Mouse (Mus musculus): ENCODE results near the gene Eif4a1.

The Eif4a1 gene

GRCm38 (mm10) chr11:69699595-69699994, 27.4 kb upstream of the Eif4a1 start:
- DNase-seq (ENCODE audit: low read depth, low spot score), result no peak

DNA sequence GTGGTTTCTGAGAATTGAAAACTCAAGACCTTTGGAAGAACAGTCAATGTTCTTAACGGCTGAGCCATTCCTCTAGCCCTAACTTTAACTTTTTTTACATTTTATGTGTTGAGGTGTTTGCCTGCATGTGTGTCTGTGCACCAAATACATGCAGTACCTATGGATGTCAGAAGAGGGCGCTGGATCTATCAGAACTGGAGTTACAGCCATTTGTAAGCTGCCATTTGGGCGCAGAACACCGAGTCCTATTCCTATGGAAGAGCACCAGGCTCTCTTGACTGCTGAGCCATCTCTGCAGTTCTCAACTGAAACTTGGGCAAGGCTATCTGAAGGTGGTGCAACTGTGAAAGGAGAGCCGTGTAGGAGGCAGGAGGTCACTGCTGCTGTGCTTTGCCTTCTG, 26.4 kb upstream of the Eif4a1 start:
- no peak for DNase-seq (ENCODE audit: low read depth, low spot score)

DNA sequence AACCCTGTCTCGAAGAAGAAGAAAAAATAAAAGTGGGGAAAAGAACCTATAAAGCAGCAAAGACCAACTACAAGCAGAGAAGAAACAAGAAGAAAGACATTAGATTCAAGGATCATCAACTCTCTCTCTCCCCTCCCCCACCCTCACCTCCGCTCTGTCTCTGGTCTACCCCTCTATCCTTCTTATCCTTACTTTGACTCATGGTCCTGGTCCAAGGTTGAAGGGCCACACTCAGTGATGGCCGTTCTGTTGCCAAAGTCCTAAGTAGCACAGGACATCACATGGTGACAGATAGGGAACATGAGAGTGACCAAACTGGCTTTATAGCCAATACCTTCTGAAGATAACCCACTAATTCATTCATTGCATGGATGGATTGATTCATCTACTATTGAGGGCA, 25.2 kb upstream of the Eif4a1 start:
- DNase-seq (ENCODE audit: low read depth, low spot score), result no peak

DNA sequence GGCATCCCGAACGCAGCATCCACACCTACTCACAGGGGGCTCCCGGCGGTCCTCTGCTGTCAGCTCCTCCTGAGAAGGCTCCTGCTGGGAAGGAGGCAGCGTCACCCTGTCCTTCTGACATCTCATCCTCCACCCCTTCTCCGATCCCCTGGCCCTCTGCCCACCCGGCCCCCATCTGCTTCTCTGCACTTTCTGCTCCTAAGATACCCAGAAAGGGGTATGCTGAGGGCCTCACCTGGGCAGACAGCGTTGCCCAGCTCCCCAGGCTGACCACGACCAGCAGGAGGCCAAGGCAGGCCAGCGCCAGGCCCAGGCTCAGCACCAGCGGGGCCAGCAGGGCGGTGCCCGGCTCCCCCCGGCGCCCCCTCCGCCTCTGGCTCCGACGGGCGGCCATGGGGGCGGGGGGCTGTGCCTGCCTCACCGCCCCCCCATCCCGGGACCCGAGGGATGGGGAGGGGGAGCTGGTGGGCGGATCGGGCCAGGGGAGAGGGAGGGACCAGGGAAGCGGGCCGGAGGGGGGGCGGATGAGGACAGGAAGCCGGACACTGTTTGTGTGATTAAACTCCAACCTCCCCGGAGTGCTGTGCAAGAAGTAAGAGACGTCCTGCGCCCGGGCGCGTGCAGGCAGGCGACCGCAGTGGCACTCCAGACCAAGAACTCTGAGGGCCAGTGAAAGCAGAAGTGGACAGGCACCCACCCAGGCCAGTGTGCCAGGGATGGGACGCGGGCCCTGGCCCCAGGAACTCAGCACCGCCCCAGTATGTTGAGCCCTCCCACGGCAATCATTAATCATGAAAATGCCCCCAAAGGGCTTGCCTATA, 23.3 kb upstream of the Eif4a1 start, which contains the start of the genes Tnfsf12 and Tnfsfm13:
Gene Tnfsf12, minus strand, starts transcription at position 489 of the 821 bp plus-strand sequence.
Gene Tnfsfm13, minus strand, starts transcription at position 738 of the 821 bp plus-strand sequence.
- DNase-seq (ENCODE audit: low read depth, low spot score), result peak; percentile 48

GRCm38 (mm10) chr11:69695046-69695360, 22.8 kb upstream of the Eif4a1 start:
- DNase-seq (ENCODE audit: low read depth, low spot score), result no peak

DNA sequence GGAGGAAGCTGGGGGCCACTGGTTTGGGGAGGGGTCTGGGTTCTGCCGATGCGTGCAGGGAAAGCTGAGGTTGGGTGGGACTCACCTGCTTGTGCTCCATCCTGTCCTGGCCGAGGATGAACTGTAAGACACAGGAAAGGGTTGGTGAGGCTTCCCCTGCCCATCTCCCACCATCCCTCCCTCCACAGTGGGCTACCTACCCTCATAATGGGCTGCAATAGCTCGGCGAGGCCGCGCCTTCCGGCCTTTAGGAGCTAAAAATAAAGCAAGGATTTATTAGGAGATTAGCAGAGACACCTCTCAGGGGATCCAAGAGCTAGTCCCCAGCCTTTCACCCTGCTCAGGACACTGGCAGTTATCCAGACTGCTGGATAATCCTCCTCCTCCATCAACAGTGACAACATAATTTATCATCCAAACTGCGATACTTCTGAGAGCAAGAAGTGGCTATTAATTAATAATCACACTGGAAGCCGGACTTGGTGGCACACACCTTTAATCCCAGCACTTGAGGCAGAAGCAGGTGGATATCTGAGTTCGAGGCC, 21.3 kb upstream of the Eif4a1 start:
- no peak for DNase-seq (ENCODE audit: low read depth, low spot score)

DNA sequence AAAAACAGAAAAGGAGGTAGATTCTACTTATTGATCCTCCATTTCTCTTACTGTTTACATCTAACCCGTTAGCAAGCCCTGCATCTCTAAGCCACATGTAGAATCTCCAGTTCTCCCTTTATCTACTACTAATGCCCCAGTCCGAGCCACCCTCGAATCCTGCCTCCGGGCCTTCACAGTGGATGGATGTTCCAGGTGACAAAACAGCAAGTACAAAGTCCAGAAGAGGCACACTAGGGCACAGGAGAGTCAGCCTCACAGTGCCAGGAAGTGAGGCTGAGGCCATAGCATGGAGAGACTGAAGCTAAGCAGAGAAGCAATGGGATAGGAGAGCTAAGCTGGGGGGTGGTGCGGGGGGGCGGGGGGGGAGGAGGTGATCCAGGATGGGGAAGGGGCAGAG, 20.6 kb upstream of the Eif4a1 start:
- no peak for DNase-seq (ENCODE audit: low read depth, low spot score)

GRCm38 (mm10) chr11:69692196-69692811, 20.1 kb upstream of the Eif4a1 start:
- DNase-seq (ENCODE audit: low read depth, low spot score), result no peak

GRCm38 (mm10) chr11:69689891-69690290, 17.7 kb upstream of the Eif4a1 start:
- no peak for DNase-seq (ENCODE audit: low read depth, low spot score)

- no peak for DNase-seq (ENCODE audit: low read depth, low spot score)
These were observed 14.8 kb upstream of the Eif4a1 start for GRCm38 (mm10) chr11:69687061-69687460.

DNA sequence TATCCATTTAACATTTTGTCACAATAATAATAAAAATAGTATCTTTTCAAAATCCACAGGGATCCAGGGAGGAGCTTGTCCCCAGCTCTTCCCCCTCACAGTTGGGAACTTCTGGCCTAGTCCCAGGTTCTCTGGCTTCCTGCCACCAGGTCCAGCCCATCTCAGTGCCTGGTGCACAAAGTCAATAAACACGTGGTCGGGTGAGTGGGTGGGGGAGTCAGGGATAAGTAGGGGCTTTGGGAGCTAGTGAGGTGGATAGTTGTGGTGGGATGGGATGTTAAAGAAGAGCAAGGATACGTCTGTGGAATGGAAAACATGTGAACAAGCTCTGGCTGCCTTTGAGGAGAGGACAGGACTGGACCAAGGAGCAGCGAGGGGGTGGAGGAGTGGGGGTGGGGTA, 14.2 kb upstream of the Eif4a1 start:
- no peak for DNase-seq (ENCODE audit: low read depth, low spot score)

DNA sequence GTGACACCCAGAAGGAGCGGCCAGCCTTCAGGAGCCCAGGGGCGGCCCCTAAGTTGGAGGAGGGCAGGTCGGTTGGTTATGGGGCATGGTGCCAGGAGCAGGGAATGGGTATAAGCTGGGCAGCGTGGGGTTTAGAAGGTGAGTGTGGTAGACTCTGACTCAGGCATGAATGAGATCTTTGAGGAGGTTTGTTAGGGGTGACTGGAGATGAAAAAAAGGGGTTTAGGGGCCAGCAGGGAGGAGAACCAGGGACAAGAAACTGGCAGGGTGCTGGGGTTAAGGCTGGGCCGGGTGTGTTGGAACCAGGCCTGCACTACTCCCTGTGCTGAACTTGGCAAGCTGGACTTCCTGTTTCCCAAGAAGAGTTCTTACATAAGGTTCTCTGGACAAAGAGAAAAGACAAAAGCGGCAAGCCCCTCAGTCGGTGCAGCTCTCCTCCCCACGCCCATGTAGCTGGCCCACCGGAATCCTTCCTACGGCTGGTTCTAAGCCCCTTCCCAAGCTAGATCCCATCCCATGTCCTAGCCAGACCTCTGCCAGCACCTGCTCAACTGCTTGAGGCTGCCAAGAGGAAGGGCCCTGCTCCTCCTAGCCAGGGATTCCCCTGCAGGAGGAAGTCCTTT, 13.4 kb upstream of the Eif4a1 start, which contains the start of gene Tnfsf13:
Gene Tnfsf13, minus strand, starts transcription at position 259 of the 623 bp plus-strand sequence.
- no peak for DNase-seq (ENCODE audit: low read depth, low spot score)

GRCm38 (mm10) chr11:69684936-69685335, 12.7 kb upstream of the Eif4a1 start:
- DNase-seq (ENCODE audit: low read depth, low spot score), result no peak

GRCm38 (mm10) chr11:69684128-69684745, 12.0 kb upstream of the Eif4a1 start:
- DNase-seq (ENCODE audit: low read depth, low spot score), result no peak

DNA sequence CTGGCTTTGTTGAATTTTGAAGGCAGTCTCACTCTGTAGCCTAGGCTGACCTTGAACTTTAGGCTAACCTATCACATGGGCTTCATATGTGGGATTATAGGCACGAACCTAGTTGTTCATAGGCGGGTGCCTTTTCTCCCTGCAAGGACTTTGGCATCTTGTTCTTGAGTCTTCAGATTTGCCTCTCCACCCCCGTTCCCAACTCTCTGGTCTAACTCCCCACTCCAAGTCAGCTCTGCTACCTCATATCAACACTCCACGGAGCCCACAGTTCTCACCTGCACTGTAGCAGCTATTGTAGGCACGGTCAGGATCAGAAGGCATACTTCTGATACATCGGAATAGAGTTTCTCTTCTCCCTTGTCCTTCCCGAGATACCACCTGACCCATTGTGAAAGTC, 11.4 kb upstream of the Eif4a1 start:
- no peak for DNase-seq (ENCODE audit: low read depth, low spot score)

GRCm38 (mm10) chr11:69682840-69683533, 10.8 kb upstream of the Eif4a1 start:
- DNase-seq (ENCODE audit: low read depth, low spot score), result peak; percentile 95

- no peak for DNase-seq (ENCODE audit: low read depth, low spot score)
These were observed 10.1 kb upstream of the Eif4a1 start for GRCm38 (mm10) chr11:69682209-69682839.

DNA sequence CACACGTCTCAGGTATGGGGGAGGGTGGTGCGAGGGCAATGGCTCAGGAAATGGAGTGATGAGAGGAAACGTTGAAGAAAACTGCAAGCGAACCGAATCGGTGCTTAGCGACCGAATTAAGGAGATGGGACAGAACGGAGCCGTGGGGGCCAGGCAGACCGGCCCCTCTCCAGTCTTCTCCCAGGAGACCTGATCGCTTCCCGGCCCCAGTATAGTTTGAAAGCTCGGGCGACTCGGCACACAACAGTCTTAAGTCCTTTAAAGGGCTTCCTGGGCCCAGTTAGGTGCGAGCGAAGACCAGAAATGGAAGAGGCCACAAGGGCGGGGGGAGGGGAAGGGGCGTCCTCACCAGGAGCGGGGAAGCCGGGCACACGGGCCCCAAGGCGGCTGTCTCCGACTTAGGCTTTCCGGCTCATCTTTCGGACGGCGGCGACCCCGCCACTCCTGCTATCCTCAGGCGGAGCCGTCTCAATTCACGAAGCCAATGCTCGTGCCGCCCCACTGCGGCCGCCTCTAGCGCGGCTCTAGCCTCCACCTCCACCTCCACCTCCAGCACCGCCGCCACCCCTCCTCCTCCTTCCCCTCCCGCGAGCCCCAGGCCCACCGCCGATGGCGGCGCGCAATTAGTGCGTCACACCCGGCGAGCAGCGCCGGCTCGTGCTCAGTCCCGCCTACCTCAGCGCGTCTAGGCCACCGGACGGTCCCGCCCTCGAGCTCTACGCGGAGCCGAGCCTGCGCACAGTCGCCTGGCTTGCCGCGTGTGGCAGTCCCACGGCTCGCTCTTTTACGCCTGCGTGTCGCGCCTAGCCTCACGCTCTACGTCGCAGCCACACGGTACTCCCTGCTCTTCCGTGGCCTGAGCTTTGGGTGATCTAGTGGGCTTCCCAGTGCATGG, 9.3 kb upstream of the Eif4a1 start, which contains the start of gene Senp3:
Gene Senp3, minus strand, starts transcription at position 771 of the 895 bp plus-strand sequence.
- peak; percentile 99 for DNase-seq (ENCODE audit: low read depth, low spot score)

- DNase-seq (ENCODE audit: low read depth, low spot score), result no peak
These were observed 8.1 kb upstream of the Eif4a1 start for GRCm38 (mm10) chr11:69680136-69680855.
